Mouse (Mus musculus): ENCODE measurements around the gene Serpinf2. TPM values are rescaled to one million over a fixed set of nuclear protein-coding genes. Genes with fewer than 3 reads are reported as not detected.

The Serpinf2 gene
- polyA plus RNA-seq, 1 experiment from 2014 or later = 14.9 TPM

DNA sequence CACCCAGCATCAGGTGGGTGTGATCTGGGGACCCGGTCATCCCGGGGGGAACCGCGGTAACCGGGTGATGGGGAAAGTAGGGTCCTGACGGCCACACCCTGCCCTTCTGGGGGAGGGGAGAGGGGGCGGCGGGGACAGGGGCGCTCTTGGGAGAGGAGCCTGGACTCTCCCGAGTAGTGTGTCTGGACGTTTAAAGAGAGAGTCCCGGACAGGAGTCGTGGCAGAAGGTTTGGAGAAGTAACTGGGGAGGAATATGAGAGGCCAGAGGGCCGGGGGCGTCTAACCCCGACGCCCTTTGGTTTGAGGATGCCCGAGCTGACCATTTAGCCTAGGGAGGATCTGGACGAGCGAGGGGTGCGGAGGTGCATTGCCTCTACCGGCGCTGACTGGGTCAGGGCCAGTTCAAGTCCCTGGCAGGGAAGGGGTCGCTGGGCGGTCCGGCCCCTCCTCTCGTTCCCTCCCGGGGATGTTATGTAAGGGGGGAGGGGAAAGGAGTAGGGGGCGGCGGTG, 22.4 kb upstream of the Serpinf2 start:
- peak overlapping the region; percentile 79 for H3K4me3 ChIP-seq (ENCODE audit: low read depth, low read length)
- no peaks in the 10 kb centered on the region for H3K9me3 ChIP-seq (ENCODE audit: control insufficient read depth, low read depth, low read length)
- ATAC-seq (ENCODE audit: insufficient number of reproducible peaks, insufficient read depth, low FRiP score, low read depth) = no peak
- H3K9ac ChIP-seq (replicated peaks; ENCODE audit: low read depth, low read length) = peak overlapping the region; percentile 45; the same call in 1 of the 2 replicates
- H3K4me2 ChIP-seq (replicated peaks; ENCODE audit: low read depth, low read length) = peak overlapping the region; percentile 99
- H3K27me3 ChIP-seq (ENCODE audit: control insufficient read depth, insufficient read depth, low read length) = no peaks in the 10 kb centered on the region
- peak overlapping the region; percentile 86; the same call in 1 of the 2 replicates for H3K27ac ChIP-seq (ENCODE audit: low read length)
- H3K36me3 ChIP-seq (ENCODE audit: control insufficient read depth, insufficient read depth, low read length) = peaks cover 4% of the 10 kb centered on the region; the same call in 1 of the 2 replicates
- 1% methylated on average over 30 of the region's 30 CpGs for WGBS
- H3K4me1 ChIP-seq (ENCODE audit: control insufficient read depth, insufficient read depth, low read length) = peaks cover 27% of the 10 kb centered on the region

DNA sequence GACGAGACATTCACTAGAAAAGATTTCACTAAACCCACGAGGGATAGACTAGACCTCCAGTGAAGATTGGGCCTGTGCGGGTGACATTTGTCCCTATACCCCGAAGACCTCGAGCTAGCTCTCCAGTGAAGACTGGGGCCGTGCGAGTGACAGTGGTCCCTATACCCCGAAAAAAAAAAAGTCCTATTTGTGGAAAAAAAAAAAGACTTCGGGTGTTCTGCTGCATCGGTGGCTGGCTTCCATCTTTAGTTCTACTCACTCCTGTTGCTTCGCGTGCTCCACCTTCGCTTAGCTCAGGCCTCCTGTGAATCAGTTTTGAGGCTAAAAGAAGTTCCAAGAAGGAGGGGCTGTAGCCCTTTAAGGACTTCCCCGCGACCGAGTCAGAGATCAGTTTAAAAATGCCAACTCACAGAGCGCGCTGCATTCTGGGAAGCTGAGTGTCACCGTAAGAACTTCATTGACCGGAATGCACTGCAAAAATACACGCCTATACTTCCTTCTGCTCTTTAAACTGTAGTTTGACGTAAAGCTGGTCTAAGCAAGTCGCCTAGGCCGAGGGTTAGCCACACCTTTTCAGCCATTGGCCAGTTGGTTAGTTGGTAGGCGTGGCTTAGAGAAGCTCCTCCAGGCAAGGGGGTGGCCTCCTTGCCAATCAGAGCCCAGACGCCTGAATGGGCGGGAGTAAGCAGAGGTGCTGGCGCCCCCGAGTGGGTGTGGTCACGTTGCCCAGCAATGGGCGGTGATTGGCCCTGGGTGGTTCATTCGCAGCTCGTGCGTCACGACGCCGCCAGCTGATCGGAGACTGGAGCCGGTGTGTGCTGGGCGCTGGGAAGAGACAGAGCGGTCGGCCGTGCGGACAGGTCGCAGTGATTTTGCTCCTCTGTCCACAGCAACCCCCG, 21.7 kb upstream of the Serpinf2 start, which contains the start of gene Tlcd2:
Gene Tlcd2, plus strand, starts transcription at position 872 of the 899 bp plus-strand sequence.
- no peaks in the 10 kb centered on the region for H3K9me3 ChIP-seq (ENCODE audit: control insufficient read depth, low read depth, low read length)
- peak within 1 kb of the TSS; percentile 79 for H3K4me3 ChIP-seq (ENCODE audit: low read depth, low read length)
- peak within 1 kb of the TSS; percentile 49 for H3K9ac ChIP-seq (replicated peaks; ENCODE audit: low read depth, low read length)
- H3K4me2 ChIP-seq (replicated peaks; ENCODE audit: low read depth, low read length) = peak within 1 kb of the TSS; percentile 99
- peak within 1 kb of the TSS; percentile 97 for H3K27ac ChIP-seq (ENCODE audit: low read length)
- no peaks in the 10 kb centered on the region for H3K27me3 ChIP-seq (ENCODE audit: control insufficient read depth, insufficient read depth, low read length)
- ATAC-seq (ENCODE audit: insufficient number of reproducible peaks, insufficient read depth, low FRiP score, low read depth) = peak; percentile 93
- H3K4me1 ChIP-seq (ENCODE audit: control insufficient read depth, insufficient read depth, low read length) = peaks cover 27% of the 10 kb centered on the region
- under 1% methylated on average over 46 of the region's 46 CpGs for WGBS
- peaks cover 4% of the 10 kb centered on the region; the same call in 1 of the 2 replicates for H3K36me3 ChIP-seq (ENCODE audit: control insufficient read depth, insufficient read depth, low read length)

DNA sequence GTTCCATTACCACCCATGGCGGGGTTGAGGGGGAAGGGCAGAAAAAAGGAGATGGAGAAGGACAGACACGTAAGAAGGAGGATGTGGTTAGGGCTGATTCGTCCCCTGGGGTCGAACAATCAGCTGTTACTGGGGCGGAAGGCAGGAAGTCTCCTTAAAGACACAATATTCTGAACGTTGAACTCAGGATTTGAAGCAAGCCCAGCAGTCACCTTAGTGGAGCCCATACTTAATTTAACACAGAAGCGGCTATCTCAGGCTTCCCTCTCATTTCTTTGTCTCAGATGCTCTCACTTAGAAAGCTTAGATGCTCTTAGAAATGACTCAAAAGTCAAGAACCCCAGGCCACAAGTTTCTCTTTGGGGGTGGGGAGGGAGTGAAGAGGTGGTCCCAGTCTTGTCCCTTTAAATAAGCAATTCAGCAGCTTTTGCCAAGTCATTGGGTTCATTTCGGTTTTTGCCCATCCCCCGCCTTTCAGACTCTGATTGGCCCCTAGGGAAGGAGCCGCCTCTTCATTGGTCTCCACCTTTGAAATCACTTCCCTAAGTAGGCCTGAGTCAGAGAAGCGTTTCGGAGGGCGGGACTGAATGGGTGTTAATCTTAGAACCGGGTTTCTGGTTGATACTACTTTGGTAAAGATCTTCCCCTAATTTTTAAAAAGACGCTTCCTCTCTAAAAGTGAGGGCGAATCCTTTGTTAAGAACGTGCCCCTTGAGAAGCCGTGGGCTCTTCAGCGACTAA, 20.9 kb upstream of the Serpinf2 start:
- Histone ChIP-seq H3K27me3 (ENCODE audit: control insufficient read depth, insufficient read depth, low read length) (no peaks in the 10 kb centered on the region), H3K27ac (ENCODE audit: low read length) (peak overlapping the region; percentile 97), H3K4me1 (ENCODE audit: control insufficient read depth, insufficient read depth, low read length) (peaks cover 28% of the 10 kb centered on the region), H3K4me2 (replicated peaks; ENCODE audit: low read depth, low read length) (peak overlapping the region; percentile 82), H3K4me3 (ENCODE audit: low read depth, low read length) (peak overlapping the region; percentile 79), H3K9me3 (ENCODE audit: control insufficient read depth, low read depth, low read length) (no peaks in the 10 kb centered on the region), H3K9ac (replicated peaks; ENCODE audit: low read depth, low read length) (peak overlapping the region; percentile 49), H3K36me3 (ENCODE audit: control insufficient read depth, insufficient read depth, low read length) (peaks cover 4% of the 10 kb centered on the region; the same call in 1 of the 2 replicates)
- peak; percentile 39; the same call in 1 of the 2 replicates for ATAC-seq (ENCODE audit: insufficient number of reproducible peaks, insufficient read depth, low FRiP score, low read depth)
- 5% methylated on average over 19 of the region's 19 CpGs for WGBS

DNA sequence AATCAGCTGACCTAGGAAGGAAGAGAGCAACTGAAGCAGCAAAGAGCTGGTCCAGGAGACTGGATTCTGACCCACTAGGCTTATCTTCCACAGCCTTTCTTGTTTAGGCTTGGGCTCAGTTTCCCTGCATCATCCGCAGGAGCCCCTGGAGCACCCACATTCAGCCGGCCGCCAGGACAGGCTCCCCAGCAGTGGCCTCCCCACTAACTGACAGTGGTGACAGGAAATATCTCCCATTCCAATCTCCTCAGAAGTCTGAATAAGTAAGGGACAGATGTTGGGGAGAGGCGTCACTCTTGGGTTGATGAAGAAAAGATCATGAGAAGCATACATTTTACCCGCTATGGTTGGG, 20.3 kb upstream of the Serpinf2 start:
- H3K9me3 ChIP-seq (ENCODE audit: control insufficient read depth, low read depth, low read length) = no peaks in the 10 kb centered on the region
- H3K9ac ChIP-seq (replicated peaks; ENCODE audit: low read depth, low read length) = no peak overlapping the region
- H3K36me3 ChIP-seq (ENCODE audit: control insufficient read depth, insufficient read depth, low read length) = no peaks in the 10 kb centered on the region; the same call in 1 of the 2 replicates
- WGBS = 29% methylated on average over 5 of the region's 5 CpGs
- peak overlapping the region; percentile 82 for H3K4me2 ChIP-seq (replicated peaks; ENCODE audit: low read depth, low read length)
- no peak for ATAC-seq (ENCODE audit: insufficient number of reproducible peaks, insufficient read depth, low FRiP score, low read depth)
- H3K4me3 ChIP-seq (ENCODE audit: low read depth, low read length) = peak overlapping the region; percentile 79; the same call in 1 of the 2 replicates
- H3K4me1 ChIP-seq (ENCODE audit: control insufficient read depth, insufficient read depth, low read length) = peaks cover 33% of the 10 kb centered on the region
- H3K27me3 ChIP-seq (ENCODE audit: control insufficient read depth, insufficient read depth, low read length) = no peaks in the 10 kb centered on the region
- H3K27ac ChIP-seq (ENCODE audit: low read length) = peak overlapping the region; percentile 97

DNA sequence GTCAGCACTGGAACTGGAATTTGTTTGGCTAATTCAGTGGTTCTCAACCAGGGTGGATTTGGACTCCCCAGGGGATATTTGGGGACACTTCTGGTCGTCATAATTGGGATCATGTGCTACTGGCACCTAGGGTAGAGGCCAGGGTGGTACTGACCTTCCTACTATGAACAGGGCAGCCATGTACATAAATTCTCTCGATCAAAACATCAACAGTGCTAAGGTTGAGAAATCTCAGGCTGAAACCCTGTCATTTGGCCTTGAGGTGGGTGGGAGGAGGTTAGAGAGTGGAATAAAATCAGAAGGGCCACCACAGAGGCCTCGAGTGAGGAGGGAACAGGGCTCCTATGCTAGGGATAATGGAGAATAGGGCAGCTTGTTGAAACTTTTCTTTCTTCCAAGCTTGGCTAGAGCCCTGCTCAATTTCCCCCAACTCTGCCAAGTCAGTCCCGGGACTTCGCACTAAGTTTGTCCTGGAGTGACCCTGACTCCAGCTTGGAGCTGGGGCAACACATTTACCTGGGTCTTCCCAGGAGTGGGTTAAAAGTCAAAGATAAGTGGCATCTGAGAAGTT, 19.8 kb upstream of the Serpinf2 start:
- 76% methylated on average over 5 of the region's 5 CpGs for WGBS
- Histone ChIP-seq H3K27me3 (ENCODE audit: control insufficient read depth, insufficient read depth, low read length) (no peaks in the 10 kb centered on the region), H3K4me3 (ENCODE audit: low read depth, low read length) (no peak overlapping the region), H3K36me3 (ENCODE audit: control insufficient read depth, insufficient read depth, low read length) (no peaks in the 10 kb centered on the region), H3K27ac (ENCODE audit: low read length) (no peak overlapping the region), H3K4me1 (ENCODE audit: control insufficient read depth, insufficient read depth, low read length) (peaks cover 33% of the 10 kb centered on the region), H3K4me2 (replicated peaks; ENCODE audit: low read depth, low read length) (no peak overlapping the region; the same call in 1 of the 2 replicates), H3K9me3 (ENCODE audit: control insufficient read depth, low read depth, low read length) (no peaks in the 10 kb centered on the region), H3K9ac (replicated peaks; ENCODE audit: low read depth, low read length) (no peak overlapping the region)
- no peak for ATAC-seq (ENCODE audit: insufficient number of reproducible peaks, insufficient read depth, low FRiP score, low read depth)

DNA sequence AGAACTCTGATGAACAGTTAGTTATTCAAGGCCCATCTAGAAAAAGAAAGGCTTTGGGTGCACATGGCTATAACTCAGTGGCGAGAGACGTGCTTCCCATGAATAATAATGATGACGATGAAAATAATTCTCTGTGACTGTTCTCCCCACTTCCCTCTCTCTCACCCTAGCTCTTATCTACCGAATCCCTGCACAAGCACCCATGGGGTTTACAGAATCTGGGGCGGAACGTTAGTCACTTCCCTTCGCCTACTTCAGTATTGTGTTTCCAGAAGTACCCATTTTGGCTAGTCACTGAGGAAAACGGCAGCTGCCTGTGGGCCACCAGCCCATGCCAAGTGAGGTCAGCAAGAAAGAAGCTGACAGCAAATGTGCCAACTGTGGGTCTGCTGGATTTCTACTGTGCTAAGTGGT, 19.2 kb upstream of the Serpinf2 start:
- Histone ChIP-seq H3K4me3 (ENCODE audit: low read depth, low read length) (no peak overlapping the region), H3K4me2 (replicated peaks; ENCODE audit: low read depth, low read length) (no peak overlapping the region), H3K4me1 (ENCODE audit: control insufficient read depth, insufficient read depth, low read length) (peaks cover 34% of the 10 kb centered on the region), H3K36me3 (ENCODE audit: control insufficient read depth, insufficient read depth, low read length) (no peaks in the 10 kb centered on the region), H3K9me3 (ENCODE audit: control insufficient read depth, low read depth, low read length) (no peaks in the 10 kb centered on the region), H3K9ac (replicated peaks; ENCODE audit: low read depth, low read length) (no peak overlapping the region), H3K27ac (ENCODE audit: low read length) (no peak overlapping the region), H3K27me3 (ENCODE audit: control insufficient read depth, insufficient read depth, low read length) (no peaks in the 10 kb centered on the region)
- ATAC-seq (ENCODE audit: insufficient number of reproducible peaks, insufficient read depth, low FRiP score, low read depth) = no peak
- 74% methylated on average over 8 of the region's 8 CpGs for WGBS

DNA sequence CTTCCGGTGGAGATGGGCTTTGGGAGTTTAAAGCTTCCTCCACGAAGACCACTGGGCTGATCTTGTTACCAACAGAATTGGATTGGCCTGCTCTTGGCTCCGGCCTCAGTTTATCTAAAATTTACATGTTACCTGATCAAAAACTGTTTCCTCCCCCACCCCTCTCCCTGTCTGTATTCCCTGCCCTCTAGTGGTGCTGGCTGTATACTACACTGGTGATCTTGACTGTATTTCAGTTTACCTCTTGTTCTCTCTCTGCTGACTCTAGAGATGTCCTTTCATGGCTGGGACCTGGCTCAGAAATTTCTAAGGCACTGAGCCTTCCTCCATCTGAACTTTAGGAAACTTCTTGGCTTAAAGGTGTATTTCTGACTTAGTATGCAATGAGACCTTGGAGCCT, 18.8 kb upstream of the Serpinf2 start:
- Histone ChIP-seq H3K4me1 (ENCODE audit: control insufficient read depth, insufficient read depth, low read length) (peaks cover 29% of the 10 kb centered on the region), H3K4me2 (replicated peaks; ENCODE audit: low read depth, low read length) (no peak overlapping the region), H3K9ac (replicated peaks; ENCODE audit: low read depth, low read length) (no peak overlapping the region), H3K27me3 (ENCODE audit: control insufficient read depth, insufficient read depth, low read length) (no peaks in the 10 kb centered on the region), H3K36me3 (ENCODE audit: control insufficient read depth, insufficient read depth, low read length) (no peaks in the 10 kb centered on the region), H3K9me3 (ENCODE audit: control insufficient read depth, low read depth, low read length) (no peaks in the 10 kb centered on the region), H3K4me3 (ENCODE audit: low read depth, low read length) (no peak overlapping the region), H3K27ac (ENCODE audit: low read length) (no peak overlapping the region)
- ATAC-seq (ENCODE audit: insufficient number of reproducible peaks, insufficient read depth, low FRiP score, low read depth) = no peak
- WGBS = 20% methylated on average over 3 of the region's 3 CpGs

DNA sequence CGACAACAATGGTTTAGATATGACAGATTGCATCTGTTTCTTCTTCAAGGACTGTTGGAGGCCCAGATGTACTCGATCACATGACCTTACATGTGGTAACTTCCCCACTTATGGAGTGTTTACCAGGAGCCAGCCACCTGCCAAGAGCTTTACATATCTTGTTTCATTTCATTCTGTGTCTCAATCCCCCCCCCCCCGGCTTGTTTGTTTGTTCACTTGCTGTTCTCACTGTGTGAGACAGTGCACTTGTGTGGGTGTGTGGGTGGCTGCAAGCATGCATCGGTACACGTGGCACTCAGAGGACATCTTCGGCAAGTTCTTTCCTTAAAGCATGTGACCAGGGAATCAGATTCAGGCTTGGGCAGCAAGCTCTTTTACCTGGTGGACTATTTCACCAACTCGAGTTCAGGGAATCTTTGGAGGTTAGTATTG, 17.1 kb upstream of the Serpinf2 start:
- H3K4me2 ChIP-seq (replicated peaks; ENCODE audit: low read depth, low read length) = no peak overlapping the region
- H3K36me3 ChIP-seq (ENCODE audit: control insufficient read depth, insufficient read depth, low read length) = no peaks in the 10 kb centered on the region; the same call in 1 of the 2 replicates
- ATAC-seq (ENCODE audit: insufficient number of reproducible peaks, insufficient read depth, low FRiP score, low read depth) = no peak
- no peaks in the 10 kb centered on the region for H3K9me3 ChIP-seq (ENCODE audit: control insufficient read depth, low read depth, low read length)
- H3K27me3 ChIP-seq (ENCODE audit: control insufficient read depth, insufficient read depth, low read length) = no peaks in the 10 kb centered on the region
- no peak overlapping the region for H3K9ac ChIP-seq (replicated peaks; ENCODE audit: low read depth, low read length)
- peaks cover 15% of the 10 kb centered on the region for H3K4me1 ChIP-seq (ENCODE audit: control insufficient read depth, insufficient read depth, low read length)
- 82% methylated on average over 7 of the region's 7 CpGs for WGBS
- no peak overlapping the region for H3K4me3 ChIP-seq (ENCODE audit: low read depth, low read length)
- no peak overlapping the region for H3K27ac ChIP-seq (ENCODE audit: low read length)

Measured in stomach, embryonic 14.5 days (tissue).